Mouse (Mus musculus) lung, postnatal 36 days (tissue): Measurements from ENCODE around the gene Rpl23.
"Not testable (repeated sequence)": the region's sequence is repeated elsewhere in the genome, so short reads cannot be mapped to it uniquely, and the experiment has no call there.

Experiments used
- DNase-seq: peaks from one replicate; pipeline ENCODE4 v3.0.0; 2022; ENCODE audit warnings: mixed read lengths

Gene Rpl23

DNA sequence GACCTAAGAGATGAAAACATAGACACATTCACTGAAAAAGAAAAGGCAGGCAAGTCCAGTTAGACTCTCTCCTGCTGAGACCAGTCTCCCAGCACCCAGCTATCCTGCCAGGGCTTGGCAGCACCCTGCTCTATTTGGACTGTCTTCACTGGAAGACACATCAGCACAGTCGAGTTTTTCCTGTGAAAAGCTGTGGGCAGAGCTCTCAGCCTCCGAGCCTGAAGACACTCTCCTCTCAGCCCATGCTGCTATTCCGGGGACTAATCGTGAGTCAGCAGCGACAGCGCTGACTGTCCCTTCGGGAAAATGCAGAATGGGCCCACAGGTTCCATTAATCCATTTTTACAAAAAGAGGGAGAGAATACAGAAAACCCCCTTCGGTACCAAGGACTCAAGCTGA, 29.0 kb downstream of the Rpl23 start:
- DNase-seq = no peak

DNA sequence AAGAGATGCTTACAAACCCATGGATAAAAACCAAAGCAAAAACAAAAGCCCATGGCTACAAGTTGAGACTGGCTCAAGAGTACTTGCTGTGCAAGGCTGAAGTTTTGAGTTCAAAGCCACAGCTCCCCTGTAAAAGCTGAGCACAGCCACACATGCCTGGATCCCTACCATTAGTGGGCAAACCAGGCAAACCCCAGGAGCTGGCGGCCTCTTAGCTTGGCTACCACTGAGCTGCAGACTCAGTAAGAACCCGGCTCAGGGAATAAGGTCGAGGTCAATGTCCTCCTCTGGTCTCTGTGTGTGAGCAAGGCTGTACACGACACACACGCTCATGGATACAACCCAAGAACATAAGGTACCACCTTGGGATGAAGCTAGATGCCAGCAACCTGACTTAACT, 33.7 kb downstream of the Rpl23 start:
- no peak for DNase-seq

DNA sequence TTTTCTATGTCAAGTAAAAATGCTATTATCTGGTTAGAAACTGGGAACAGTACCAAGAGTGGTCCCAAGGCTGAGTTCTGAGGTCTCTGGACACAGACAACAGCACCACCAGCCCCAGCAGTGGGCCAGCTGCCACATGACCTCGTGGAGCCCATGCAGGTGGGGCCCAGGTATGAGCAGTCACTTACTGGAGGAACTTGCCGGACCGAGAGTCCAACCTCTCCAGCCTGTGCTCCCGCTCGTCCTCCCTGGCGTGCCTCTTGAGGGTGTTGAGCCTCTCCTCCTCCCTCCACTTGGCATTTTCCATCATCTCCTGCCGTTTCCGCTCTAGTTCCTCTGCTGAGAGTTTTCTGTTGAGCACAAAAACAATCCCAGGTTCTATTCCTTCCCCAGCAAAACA, 34.5 kb downstream of the Rpl23 start:
- peak; percentile 33 for DNase-seq

DNA sequence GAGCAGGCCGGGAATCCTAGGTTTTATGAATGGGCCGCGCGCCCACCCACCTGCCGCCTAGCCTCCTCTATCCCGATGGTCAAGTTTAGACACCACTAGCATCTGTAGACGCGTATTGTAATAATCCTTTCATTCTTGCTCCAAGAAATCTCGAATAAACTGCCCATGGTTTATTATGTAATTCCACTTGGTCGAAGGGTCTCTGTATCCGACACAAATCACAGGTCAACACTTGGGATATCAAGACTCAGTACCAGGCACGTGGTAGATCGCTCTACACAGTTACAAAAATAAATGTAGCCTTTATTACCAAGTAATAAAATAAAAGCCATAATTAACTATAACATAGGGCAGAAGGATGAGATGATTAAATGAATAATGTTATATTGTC, 36.9 kb downstream of the Rpl23 start:
- DNase-seq = no peak

DNA sequence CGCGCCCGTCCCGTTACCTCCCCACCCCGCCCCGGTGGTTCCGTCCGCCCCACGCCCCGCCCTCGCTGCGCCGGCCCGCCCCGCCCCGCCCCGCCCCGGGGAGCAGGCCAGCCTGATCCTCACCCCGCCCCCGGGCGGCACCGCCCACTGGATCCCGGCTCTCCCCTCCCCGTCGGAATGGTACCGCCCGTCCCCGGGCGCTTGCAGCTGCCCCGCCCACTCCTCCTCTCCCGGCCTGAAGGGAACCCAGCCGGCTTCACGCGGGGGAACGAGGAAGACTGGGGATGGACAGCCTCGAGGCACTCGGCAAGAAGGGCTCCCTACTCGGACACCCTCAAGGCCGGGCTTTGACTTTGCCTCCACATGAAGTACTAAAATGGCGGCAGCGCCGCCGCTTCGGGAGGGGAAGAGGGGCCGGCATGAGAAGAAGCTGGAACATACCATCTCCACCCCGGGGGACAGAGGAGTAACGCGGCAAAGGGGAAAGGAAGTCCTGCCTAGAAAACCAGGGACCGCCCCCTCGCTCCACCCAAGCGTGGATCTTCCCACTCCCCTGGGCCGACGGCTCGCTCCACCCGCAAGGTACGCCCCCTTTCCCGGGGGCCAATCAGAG, 37.4 kb downstream of the Rpl23 start:
- DNase-seq = peak; percentile 100

DNA sequence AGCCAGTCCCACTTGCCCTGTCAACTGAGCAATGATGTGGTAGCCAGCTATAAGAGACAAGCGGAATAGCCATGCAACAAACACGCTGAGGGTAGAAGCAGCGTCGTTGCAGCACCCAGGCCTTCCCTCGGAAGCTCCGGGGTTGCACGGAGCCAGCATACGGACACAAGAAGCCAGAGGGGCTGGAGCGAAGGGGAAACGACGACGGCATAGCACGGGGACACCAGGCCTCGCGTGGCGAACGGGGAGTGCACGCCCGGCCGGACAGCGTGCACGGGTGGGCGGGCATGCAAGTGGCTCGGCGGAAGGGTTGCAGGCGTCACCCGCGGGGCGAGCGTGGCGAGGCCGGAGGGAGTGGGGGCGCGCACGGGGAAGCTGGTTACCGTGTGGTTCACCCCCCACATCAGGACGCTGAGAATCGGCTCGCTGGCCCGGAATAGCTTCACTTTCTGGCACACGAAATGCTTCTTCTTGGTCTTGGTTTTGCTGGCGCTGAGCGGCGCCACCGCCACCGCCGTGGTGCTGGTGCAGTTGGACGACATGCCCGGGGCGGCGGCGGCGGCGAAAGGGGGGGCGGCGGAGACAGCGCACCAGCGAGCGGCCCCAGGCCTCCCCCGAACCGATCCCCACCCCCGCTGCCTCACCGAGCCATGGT, 38.0 kb downstream of the Rpl23 start, which contains the start of gene Pip4k2b:
Gene Pip4k2b (minus strand): TSS at position 642 of the 655 bp plus-strand sequence.
- peak; percentile 57 for DNase-seq

DNA sequence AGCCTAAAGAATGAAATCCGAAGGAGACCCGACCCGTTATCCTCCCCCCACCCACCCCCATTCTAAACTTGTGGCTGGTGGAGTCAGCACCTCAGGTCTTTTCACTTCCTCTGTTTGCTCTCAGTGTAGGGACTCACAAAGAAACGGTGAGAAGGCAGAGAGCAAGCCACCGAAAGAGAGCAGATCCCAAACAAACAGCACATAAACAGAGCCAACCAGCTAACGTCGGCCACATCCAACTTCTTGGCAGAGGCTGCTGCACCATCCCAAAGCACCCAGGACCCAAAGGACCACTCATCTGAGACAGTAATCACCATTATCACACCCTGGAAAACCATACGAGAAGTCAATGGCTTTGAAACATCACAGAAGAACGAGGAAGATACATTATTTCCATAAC, 38.8 kb downstream of the Rpl23 start:
- no peak for DNase-seq

DNA sequence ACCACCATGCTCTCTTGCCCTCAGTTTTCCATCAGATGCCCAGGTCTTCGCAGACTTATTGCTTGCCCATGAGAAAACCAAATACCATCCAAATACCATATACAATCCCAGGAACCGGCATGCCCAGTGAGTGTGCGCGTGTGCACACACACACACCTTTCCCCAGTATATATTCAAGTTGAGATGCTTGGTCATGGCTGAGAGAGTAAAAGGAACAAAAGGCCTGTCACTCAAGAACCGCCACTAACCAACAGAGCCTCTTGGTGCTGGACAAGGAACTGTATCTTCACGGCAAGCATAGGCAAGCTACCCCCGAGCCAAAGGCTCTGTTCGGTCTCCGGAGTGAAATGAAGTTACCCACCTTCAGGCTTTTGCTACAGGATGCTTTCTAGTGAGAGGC, 39.6 kb downstream of the Rpl23 start:
- DNase-seq = no peak

DNA sequence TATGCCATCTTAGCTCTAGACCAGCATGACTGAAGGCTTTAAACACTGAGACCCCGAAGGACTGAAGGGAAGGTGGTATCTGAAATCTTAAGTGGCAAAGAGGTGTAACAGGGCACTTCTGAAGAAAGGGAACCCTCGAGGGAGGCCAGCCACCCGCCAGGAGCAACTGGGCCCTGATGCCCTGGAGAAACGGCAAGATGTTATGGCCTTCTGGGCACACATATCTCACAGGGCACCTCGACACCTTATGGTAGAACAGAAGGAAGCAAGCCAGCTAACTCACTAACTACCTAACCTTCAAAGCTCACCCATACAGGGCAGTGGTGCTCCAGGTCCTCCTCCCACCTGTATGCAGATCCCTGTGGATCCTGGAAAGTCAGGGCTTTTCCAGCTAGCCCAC, 40.1 kb downstream of the Rpl23 start:
- DNase-seq = no peak

DNA sequence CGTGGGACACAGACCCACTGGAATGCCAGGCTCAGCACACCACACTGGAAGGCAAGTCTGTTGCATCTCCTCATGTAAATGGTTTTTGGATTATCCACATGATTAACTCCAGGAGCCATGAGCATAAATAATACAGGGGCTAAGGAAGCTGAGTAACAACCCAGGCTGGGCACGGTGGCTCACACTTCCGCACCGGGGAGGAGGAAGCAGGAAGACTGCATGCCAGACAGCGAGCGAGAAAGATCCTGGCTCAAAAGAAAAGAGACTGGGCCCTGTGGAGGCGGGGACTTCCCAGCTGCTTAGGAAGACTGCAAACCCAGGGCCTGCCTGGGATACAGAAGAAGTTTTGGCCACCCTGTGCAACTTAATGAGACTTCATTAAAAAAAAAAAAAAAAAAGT, 42.0 kb downstream of the Rpl23 start:
- peak; percentile 58 for DNase-seq

DNA sequence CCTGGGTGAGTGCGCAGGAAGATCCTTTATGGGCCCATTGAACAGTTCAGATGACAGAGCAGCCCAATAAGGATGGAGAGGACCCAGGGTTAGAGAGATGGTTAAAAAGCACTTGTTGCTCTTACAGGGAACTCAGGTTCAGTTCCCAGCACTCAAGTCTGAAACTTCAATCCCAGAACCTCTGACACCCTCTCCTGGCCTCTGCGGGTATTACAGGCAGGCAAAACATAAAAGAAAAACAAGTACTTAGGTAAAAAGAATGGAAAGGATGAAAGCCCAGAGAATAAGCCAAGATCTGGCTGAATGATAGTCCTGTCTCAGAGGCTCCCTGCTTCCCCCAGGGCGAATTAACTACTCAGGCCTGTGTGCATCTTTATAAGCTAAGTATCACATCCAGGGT, 43.1 kb downstream of the Rpl23 start:
- no peak for DNase-seq

DNA sequence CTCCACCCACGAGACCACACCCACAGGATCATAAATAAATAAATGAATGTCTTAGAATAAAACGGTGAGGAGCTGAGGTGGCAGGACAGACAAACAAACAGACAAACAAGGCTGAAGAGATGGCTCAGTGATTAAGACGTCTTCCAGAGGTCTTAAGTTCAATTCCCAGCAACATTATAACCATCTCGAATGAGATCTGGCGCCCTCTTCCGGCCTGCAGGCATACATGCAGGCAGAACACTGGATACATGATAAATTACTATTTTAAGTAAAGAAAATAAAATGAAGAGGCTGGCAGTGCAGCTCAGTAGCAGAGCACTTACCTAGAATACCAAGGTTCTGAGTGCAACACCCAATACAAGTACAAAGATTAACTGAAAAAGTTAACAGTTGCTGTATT, 43.5 kb downstream of the Rpl23 start:
- no peak for DNase-seq

DNA sequence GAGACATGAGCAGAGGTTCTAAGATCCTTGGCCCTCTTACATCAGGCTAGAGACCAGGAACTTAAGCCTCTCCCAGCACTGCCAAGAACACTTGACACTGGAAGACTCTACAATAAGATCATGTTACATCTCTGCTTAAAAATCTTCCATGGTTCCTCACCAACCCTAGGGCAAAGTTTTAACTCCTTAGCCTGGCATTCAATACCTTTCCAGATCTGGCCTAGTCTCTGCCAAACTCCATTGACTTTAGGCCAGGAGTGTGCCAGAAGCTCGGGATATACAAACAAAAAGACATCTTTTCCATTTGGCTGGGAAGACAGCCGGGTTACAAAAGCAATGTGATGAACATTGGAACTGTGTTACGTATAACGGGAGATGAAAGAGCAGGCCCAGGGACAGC, 44.6 kb downstream of the Rpl23 start:
- DNase-seq = no peak

DNA sequence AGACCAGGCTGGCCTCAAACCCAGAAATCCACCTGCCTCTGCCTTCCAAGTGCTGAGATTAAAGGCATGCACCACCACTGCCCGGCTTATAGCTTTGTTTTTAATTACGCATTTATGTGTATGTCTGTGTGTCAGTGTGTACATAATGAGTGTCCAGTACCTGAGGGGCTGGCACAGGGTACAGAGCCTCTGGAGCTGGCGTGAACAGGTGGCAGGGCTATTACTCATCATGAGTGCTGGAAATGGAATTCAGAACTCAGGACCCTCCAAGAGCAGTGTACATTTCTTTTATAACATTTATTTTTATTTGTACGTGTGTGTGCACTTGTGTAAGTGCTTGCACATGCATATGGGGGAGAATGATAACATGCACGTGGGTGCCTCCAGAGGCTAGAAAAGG, 45.6 kb downstream of the Rpl23 start:
- no peak for DNase-seq

DNA sequence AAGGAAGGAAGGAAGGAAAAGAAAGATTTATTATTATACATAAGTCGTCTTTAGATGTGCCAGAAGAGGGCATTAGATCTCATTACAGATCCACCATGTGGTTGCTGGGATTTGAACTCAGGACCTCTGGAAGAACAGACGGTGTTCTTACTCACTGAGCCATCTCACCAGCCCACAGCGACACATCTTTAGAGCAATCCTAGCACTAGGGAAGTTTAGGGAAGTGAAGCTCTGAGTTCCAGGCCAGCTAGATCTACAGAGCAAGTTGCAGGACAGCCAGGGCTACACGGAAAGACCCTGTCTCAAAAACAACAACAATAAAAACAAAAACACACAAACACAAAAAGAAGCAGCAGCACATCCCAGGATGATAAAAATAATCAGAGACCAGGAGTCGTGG, 47.4 kb downstream of the Rpl23 start:
- DNase-seq = not testable (repeated sequence)

DNA sequence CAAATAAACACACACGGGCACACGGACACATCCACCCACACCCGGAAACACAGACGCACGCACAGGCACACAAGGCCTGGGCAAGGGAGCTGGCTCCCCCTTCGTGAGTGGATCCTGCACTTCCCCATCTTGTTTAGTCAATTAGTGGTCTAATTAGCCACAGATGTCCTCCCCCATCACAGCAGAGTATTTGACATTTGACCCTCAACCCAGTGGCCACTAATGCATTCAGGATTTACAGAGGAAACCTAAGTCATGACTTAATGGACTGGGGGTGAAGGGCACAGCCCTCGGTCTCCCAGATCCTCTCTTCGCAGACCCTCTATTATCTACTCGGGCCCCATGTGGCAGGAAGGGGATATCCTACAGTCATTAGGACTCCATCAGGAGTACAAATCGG, 48.5 kb downstream of the Rpl23 start:
- no peak for DNase-seq

DNA sequence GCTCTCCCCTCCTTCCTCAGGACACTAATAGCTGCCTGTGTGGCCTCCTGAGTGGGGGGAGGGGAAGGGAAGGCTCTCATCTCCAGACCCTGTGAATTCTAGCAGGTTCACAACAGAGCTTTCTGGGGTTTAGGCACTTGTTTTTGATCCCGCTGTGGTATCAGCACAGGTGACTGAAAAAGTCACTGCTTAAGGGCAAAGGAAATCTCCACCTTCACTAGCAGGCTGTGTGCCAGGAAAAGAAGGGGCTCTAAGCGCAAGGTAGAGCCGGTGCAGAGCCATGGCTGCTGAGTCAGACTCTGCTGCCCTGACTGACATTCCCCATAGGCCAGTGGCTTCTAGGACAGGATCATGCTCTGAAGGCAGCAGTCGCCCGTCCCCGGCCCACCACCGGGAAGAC, 53.5 kb downstream of the Rpl23 start:
- no peak for DNase-seq

DNA sequence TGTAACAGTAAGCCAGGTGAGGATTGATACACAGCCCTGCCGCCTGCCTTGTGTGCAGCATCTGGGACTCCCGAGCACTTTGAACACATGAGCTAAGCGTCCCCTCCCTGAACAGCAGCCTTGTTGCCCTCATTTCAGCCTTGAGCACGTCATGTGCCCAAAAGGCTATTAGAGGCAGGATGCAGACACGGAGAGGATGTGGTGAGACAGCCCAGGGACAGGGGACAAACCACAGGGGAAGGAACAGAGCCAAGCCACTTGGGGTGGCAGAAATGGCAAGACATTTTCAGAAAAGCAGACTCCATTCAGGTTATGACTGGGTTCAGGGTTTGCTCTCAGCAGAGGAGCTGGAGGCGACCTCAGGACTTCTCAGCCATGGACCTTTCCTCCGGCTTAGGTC, 53.9 kb downstream of the Rpl23 start:
- peak; percentile 28 for DNase-seq
